Mouse (Mus musculus): ENCODE results near the gene Kcne1.
A peak's percentile ranks its signal among the peaks of the same experiment; 100 is the strongest.

Kcne1 gene

DNA sequence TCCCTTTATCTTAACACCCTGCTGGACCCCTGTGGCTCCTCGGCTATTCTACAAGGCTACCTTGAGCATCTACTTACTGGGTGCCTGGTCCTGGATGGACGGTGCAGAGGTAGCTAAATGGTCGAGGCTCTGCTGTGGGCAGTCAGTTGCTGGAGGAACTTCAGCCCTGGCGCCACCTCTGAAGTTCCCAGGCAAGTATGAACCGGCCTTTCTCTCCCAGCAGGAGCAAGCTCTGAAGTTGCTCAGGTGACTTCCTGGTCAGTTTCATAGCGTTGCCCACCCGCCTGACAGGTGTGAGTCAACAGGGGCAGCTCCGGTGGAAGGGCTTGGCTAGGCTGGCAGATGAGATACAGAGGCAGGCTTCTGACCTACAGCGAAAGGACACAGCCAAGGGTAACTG lies at the start of gene Kcne1:
Gene Kcne1, minus strand, starts transcription at position 240 of the 400 bp plus-strand sequence.
- no peak for DNase-seq (ENCODE audit: low spot score in 2 of 2)

DNA sequence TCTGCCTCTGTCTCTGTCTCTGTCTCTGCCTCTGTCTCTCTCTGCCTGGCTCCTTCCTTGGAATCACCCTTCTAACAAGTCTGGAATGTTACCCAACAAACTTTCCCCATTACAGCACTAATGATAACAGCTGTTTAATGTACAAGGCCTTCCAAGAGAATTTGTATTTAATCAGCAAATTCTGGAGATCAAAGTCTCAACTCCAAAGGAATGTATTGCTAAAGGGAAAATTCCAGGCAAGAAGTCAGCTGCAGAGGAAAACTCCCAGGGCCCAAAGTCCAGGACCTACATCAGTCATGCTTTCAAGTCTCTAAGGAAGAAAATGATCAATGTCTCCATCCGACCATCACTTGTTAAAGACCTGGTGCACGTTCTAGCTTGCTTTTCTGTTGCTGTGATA lies 48.6 kb upstream of the Kcne1 start:
- DNase-seq (ENCODE audit: low spot score in 2 of 2), result no peak

DNA sequence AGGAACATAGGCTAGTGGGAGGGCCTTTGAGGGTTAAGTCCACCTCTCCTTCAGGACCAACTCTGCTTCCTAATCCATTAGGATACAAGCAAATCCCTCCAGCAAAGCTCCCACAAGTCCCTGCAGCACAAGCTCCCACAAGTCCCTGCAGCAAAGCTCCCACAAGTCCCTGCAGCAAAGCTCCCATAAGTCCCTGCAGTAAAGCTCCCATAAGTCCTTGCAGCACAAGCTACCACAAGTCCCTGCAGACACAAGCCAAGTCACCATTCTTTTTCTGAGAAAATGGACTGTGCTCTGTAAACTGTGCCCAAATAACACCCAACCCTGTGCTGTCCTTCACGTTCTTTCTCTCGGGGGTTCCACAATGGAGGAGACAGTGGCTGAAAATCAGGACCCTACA lies 44.9 kb upstream of the Kcne1 start:
- no peak for DNase-seq (ENCODE audit: low spot score in 2 of 2)

- DNase-seq (ENCODE audit: low spot score in 2 of 2), result no peak
These were observed 43.8 kb upstream of the Kcne1 start for GRCm38 (mm10) chr16:92403069-92403468.

GRCm38 (mm10) chr16:92402216-92402615 lies 42.9 kb upstream of the Kcne1 start:
- DNase-seq (ENCODE audit: low spot score in 2 of 2), result no peak

GRCm38 (mm10) chr16:92401206-92401605 lies 41.9 kb upstream of the Kcne1 start:
- no peak for DNase-seq (ENCODE audit: low spot score in 2 of 2)

- DNase-seq (ENCODE audit: low spot score in 2 of 2), result peak; percentile 81 to 83
These were observed 40.5 kb upstream of the Kcne1 start for GRCm38 (mm10) chr16:92399490-92400458.

DNA sequence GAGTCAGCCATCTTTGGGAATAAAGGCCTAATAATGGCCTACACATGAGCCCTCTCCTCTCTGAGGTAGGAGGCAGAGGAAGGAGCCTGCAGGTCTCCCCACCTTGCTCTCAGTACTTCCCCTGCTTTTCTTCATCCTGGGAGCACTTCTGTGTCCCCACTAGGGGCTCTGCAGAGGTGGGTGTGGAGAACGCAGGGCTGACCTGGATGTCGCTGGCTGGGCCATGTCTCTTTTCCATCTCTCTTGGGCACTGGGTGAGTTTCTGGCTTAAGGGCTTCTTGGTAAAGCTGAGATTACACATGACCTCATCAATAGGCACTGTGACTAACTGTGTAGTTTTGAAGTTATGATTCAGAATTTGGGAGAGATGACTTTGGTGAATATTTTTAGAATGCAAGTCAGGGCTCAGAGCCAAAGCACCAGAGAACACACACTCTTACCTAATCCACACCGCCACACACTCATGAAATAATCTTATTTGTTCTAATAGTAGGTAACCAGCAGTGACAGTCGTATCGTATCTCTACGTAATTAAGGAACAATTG lies 39.4 kb upstream of the Kcne1 start:
- DNase-seq (ENCODE audit: low spot score in 2 of 2), result no peak

GRCm38 (mm10) chr16:92397745-92398573 lies 38.7 kb upstream of the Kcne1 start:
- DNase-seq (ENCODE audit: low spot score in 2 of 2), result no peak

- no peak for DNase-seq (ENCODE audit: low spot score in 2 of 2)
These were observed 34.5 kb upstream of the Kcne1 start for GRCm38 (mm10) chr16:92393732-92394131.

- DNase-seq (ENCODE audit: low spot score in 2 of 2), result no peak
These were observed 28.4 kb upstream of the Kcne1 start for GRCm38 (mm10) chr16:92387692-92388091.

GRCm38 (mm10) chr16:92385062-92385461 lies 25.8 kb upstream of the Kcne1 start:
- DNase-seq (ENCODE audit: low spot score in 2 of 2), result peak; percentile 43 to 85

DNA sequence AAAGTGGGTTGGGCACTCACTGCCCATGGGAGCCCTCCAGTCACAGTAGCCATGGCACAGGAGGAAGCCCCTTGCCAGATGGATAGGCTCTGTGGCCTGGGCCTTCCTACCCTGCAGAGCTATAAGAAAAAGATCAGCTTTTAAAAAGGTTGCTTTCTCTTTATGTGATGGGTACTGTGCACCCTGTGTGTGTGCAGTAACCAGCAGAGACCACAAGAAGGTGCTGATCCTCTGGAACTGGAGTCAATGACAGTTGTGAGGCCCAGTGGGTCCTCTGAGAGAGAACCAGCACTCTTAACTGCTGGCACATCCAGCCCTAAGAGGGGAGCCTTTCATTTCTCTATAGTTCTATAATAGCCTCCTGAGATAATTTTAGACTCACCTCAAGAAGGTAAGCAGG lies 24.1 kb upstream of the Kcne1 start:
- no peak for DNase-seq (ENCODE audit: low spot score in 2 of 2)

DNA sequence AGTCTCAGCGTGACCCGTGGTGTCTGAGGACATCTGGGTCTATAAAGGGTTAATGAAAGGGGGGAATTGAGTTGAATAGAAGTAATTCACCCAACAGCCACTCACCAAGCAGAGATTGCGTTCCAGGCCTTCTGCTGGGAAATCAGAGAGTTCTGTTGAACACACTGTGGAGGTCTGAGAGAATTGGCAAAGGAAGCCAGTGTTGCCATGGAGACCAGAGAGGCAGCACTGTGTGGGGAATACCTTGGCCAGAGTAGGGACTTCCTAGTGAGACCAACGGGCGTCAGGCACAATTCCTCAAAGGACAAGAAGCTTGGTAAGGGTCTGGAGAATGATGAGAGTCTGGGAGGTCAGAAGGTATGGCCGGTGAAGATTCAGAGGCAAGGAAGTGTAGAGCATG lies 23.2 kb upstream of the Kcne1 start:
- no peak for DNase-seq (ENCODE audit: low spot score in 2 of 2)

DNA sequence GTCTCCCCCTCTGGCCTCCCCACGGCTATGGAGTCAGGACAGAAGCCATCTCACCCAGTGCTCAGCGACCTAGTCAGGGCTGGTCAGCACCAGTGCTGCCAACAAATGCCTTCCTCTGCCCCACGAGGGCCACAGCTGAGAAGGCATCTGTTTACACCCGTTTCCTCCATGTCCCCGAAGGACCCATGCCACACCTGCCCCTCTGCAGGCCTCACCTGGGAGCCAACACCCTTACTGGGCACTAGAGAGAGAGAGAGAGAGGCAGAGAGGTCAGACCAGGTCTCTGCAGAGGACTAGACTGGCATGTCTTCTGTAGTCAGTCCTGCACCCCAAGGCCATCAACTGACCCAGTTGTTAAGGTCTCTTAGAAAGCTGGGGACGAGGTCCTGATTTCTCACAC lies 21.8 kb upstream of the Kcne1 start:
- DNase-seq (ENCODE audit: low spot score in 2 of 2), result no peak

GRCm38 (mm10) chr16:92376976-92377375 lies 17.7 kb upstream of the Kcne1 start:
- no peak for DNase-seq (ENCODE audit: low spot score in 2 of 2)

- no peak for DNase-seq (ENCODE audit: low spot score in 2 of 2)
These were observed 12.4 kb upstream of the Kcne1 start for GRCm38 (mm10) chr16:92371623-92372022.

DNA sequence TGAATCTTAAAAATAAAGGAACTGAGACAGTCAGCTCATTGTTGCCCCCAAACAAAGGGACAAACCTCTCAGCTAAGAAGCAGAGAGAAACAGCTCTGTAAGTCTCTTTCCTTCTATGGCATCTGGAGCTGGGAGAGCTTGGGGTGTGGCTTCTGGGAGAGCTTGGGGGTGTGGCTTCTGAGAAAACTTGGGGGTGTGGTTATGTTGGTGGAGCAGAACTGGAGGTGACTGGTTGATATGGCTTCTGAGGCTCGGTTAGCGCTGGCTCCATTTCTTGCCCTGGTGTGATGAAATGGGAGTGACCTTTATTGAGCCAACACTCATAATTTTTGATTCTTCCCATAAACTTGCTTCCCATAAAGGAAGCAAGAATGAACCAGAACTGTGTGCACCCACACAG lies 10.0 kb upstream of the Kcne1 start:
- peak in 1 of 2 experiments; percentile 62 for DNase-seq (ENCODE audit: low spot score in 2 of 2)

GRCm38 (mm10) chr16:92365477-92365876 lies 6.2 kb upstream of the Kcne1 start:
- DNase-seq (ENCODE audit: low spot score in 2 of 2), result no peak

DNA sequence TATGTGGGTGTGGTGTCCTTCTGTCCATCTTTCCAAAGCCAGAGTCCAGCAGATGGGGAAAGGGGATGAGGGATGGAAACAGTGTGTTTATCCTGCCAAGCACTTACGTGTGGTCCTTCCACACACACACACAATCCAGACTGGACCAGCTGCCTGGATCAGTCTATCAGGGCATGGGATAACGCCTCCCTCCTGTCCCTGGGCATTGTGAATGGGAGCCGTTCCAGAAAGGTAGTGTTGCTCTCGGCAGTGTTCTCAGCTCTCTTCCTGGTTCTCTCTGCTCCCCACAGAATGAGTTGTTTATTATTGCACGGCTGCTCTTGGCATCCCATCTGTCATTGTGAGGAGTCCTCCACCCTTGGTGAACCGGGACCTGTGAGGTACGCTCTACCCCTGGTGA lies 1.4 kb upstream of the Kcne1 start:
- DNase-seq (ENCODE audit: low spot score in 2 of 2), result no peak

DNA sequence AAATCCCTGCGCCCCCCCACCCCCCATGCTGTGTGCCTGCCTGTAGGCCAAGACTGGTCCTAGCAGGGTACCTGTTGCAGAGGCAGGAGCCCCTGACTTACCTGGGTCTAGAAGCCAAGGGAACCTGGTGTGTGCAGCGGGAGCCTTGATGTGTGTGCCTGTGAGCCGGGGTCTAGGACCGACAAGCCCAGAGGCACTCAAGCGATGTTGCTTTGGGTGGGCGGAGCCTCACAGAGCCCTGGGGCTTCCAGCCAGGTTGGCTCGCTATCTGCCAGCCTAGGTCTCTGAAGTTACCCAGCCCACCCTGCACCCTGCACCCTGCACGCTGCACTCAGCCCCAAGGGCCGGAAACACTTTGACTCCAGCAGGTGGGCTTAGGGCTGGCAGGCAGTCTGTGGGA lies 534 bp downstream of the Kcne1 start:
- DNase-seq (ENCODE audit: low spot score in 2 of 2), result no peak

GRCm38 (mm10) chr16:92357566-92357965 lies 1.7 kb downstream of the Kcne1 start:
- DNase-seq (ENCODE audit: low spot score in 2 of 2), result no peak

Measured in urinary bladder, postnatal 4 days (tissue).